Mouse (Mus musculus) heart, postnatal 4 days (tissue): ENCODE data around the gene Hpcal1. TPM values are rescaled to one million over a fixed set of nuclear protein-coding genes. Genes with fewer than 3 reads are reported as not detected.
A peak's percentile ranks its signal among the peaks of the same experiment; 100 is the strongest.

ENCODE experiments used
- DNase-seq: peaks from one replicate; pipeline ENCODE4 v3.0.0; 2021
- total RNA-seq, 2 experiments: library from RNA; stranded (reverse); gene quantifications; 2 replicates each; pipeline ENCODE4 v1.2.3; 2021

Hpcal1 gene
- total RNA-seq, 2 experiments from 2014 or later: 17.9 to 19.8 TPM

GRCm38 (mm10) chr12:17686116-17686515, 4.5 kb upstream of the Hpcal1 start:
- DNase-seq: no peak

- no peak for DNase-seq
These were observed 1.7 kb upstream of the Hpcal1 start for GRCm38 (mm10) chr12:17688913-17689312.

- DNase-seq: no peak
These were observed 609 bp upstream of the Hpcal1 start for GRCm38 (mm10) chr12:17689931-17690563.

- peak; percentile 31 for DNase-seq
These were observed 742 bp downstream of the Hpcal1 start for GRCm38 (mm10) chr12:17691320-17691876.

- peak; percentile 33 for DNase-seq
These were observed 1.2 kb downstream of the Hpcal1 start for GRCm38 (mm10) chr12:17691891-17692321.

GRCm38 (mm10) chr12:17692356-17692755, 1.7 kb downstream of the Hpcal1 start:
- no peak for DNase-seq

GRCm38 (mm10) chr12:17692953-17693352, 2.3 kb downstream of the Hpcal1 start:
- no peak for DNase-seq

GRCm38 (mm10) chr12:17694589-17695115, 4.0 kb downstream of the Hpcal1 start:
- no peak for DNase-seq

- DNase-seq: no peak
These were observed 5.7 kb downstream of the Hpcal1 start for GRCm38 (mm10) chr12:17696395-17696794.

GRCm38 (mm10) chr12:17698934-17699333, 8.3 kb downstream of the Hpcal1 start:
- DNase-seq: no peak

GRCm38 (mm10) chr12:17699480-17699879, 8.8 kb downstream of the Hpcal1 start:
- no peak for DNase-seq

- no peak for DNase-seq
These were observed 10.6 kb downstream of the Hpcal1 start for GRCm38 (mm10) chr12:17701131-17701720.

- no peak for DNase-seq
These were observed 11.1 kb downstream of the Hpcal1 start for GRCm38 (mm10) chr12:17701795-17702194.

- no peak for DNase-seq
These were observed 11.7 kb downstream of the Hpcal1 start for GRCm38 (mm10) chr12:17702257-17702943.

- DNase-seq: no peak
These were observed 12.3 kb downstream of the Hpcal1 start for GRCm38 (mm10) chr12:17702944-17703335.

- DNase-seq: no peak
These were observed 13.2 kb downstream of the Hpcal1 start for GRCm38 (mm10) chr12:17703866-17704265.

GRCm38 (mm10) chr12:17707472-17707871, 16.8 kb downstream of the Hpcal1 start:
- no peak for DNase-seq

- no peak for DNase-seq
These were observed 18.8 kb downstream of the Hpcal1 start for GRCm38 (mm10) chr12:17709451-17709850.

- DNase-seq: no peak
These were observed 19.5 kb downstream of the Hpcal1 start for GRCm38 (mm10) chr12:17709926-17710746.

GRCm38 (mm10) chr12:17710747-17711092, 20.1 kb downstream of the Hpcal1 start:
- DNase-seq: no peak

- DNase-seq: no peak
These were observed 21.2 kb downstream of the Hpcal1 start for GRCm38 (mm10) chr12:17711731-17712388.

- no peak for DNase-seq
These were observed 21.9 kb downstream of the Hpcal1 start for GRCm38 (mm10) chr12:17712571-17712970.
